Mouse (Mus musculus) small intestine, adult 2 months (tissue): ENCODE measurements at regions not wholly inside any gene's neighbourhood (a gene's known extent, or its start where the extent isn't known, plus 50 kb on each side); places are given as distances from the start of the nearest gene placed in this dataset.

ENCODE experiments used
- CTCF ChIP-seq: fragments of 200-500 bp; IDR thresholded peaks from 2 replicates; pipeline ENCODE4 v1.5.1; 2012; ENCODE audit warnings: low read depth, mild to moderate bottlenecking, control low read depth, inconsistent platforms, low read length, moderate library complexity, mixed read lengths; ENCODE audit not compliant: insufficient replicate concordance, insufficient read length; ENCODE audit errors: extremely low read depth
- POLR2A ChIP-seq: fragments of 200-500 bp; IDR thresholded peaks from 2 replicates; pipeline ENCODE4 v1.6.1; 2012; ENCODE audit warnings: low read depth, mild to moderate bottlenecking, control low read depth, inconsistent platforms, low read length, moderate library complexity

- TF ChIP-seq CTCF (no peak), POLR2A (no peak)
Measured at GRCm38 (mm10) chr8:30823588-30823938, 2604.9 kb upstream of the 5930422O12Rik start.
